Mouse (Mus musculus): ENCODE results near the gene Cntnap1.

GRCm38 (mm10) chr11:101173112-101173511 lies 2.8 kb downstream of the Cntnap1 start:
- TF ChIP-seq CTCF (IDR thresholded peaks at IDR 0.05; ENCODE audit: low read depth): no peak
- TF ChIP-seq EP300 (IDR thresholded peaks at IDR 0.05; ENCODE audit: low read depth): no peak

All from liver, embryonic 14.5 days (tissue).